Mouse (Mus musculus): ENCODE results near the gene Fbn1. TPM values are rescaled to one million over a fixed set of nuclear protein-coding genes. Genes with fewer than 3 reads are reported as not detected.

The Fbn1 gene
- polyA plus RNA-seq, 1 experiment from 2014 or later, result 2.1 TPM

DNA sequence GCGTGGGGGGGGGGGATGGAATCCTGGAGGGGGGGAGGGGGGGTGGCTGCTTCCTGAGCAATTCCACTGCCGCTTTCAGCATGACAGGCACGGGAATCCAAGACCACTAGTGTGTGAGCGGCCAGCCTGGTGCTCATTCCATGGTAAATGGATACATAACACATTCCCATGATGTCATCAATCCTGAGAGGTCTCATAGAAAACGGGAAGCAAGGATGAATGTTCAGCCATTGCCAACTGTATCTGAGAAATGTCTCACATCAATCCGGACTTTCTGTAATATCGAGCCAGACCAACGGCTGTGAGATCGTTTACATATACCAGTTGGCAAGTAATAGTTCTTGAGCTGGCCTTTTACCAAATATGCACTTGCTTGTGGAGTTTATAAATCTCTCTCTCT is 87.2 kb downstream of the Fbn1 start:
- Histone ChIP-seq H3K27ac (ENCODE audit: low read length) (no peak overlapping the region), H3K4me1 (replicated peaks; ENCODE audit: control insufficient read depth, insufficient read depth, low read length) (peaks cover 3% of the 10 kb centered on the region; the same call in 1 of the 2 replicates), H3K36me3 (ENCODE audit: control insufficient read depth, insufficient read depth) (no peaks in the 10 kb centered on the region), H3K4me2 (ENCODE audit: low read length) (no peak overlapping the region), H3K4me3 (replicated peaks; ENCODE audit: low read length) (no peak overlapping the region), H3K27me3 (replicated peaks; ENCODE audit: control insufficient read depth, insufficient read depth, low read length) (no peaks in the 10 kb centered on the region), H3K9me3 (ENCODE audit: control insufficient read depth, low read length) (no peaks in the 10 kb centered on the region), H3K9ac (replicated peaks; ENCODE audit: low read depth, low read length) (no peak overlapping the region)
- WGBS, result 40% methylated on average over 9 of the region's 9 CpGs
- 0 out of 2 replicates have a peak, but pooled peaks have one; percentile 36 for ATAC-seq

GRCm38 (mm10) chr2:125419681-125420080 is 88.1 kb downstream of the Fbn1 start:
- WGBS, result 83% methylated on average over 4 of the region's 4 CpGs
- H3K4me2 ChIP-seq (ENCODE audit: low read length), result no peak overlapping the region
- no peak for ATAC-seq
- H3K27ac ChIP-seq (ENCODE audit: low read length), result no peak overlapping the region
- no peaks in the 10 kb centered on the region for H3K36me3 ChIP-seq (ENCODE audit: control insufficient read depth, insufficient read depth)
- no peak overlapping the region for H3K9ac ChIP-seq (replicated peaks; ENCODE audit: low read depth, low read length)
- H3K9me3 ChIP-seq (ENCODE audit: control insufficient read depth, low read length), result no peaks in the 10 kb centered on the region
- H3K4me1 ChIP-seq (replicated peaks; ENCODE audit: control insufficient read depth, insufficient read depth, low read length), result peaks cover 3% of the 10 kb centered on the region; the same call in 1 of the 2 replicates
- no peaks in the 10 kb centered on the region for H3K27me3 ChIP-seq (replicated peaks; ENCODE audit: control insufficient read depth, insufficient read depth, low read length)
- no peak overlapping the region for H3K4me3 ChIP-seq (replicated peaks; ENCODE audit: low read length)

- Histone ChIP-seq H3K9ac (replicated peaks; ENCODE audit: low read depth, low read length) (no peak overlapping the region), H3K36me3 (ENCODE audit: control insufficient read depth, insufficient read depth) (no peaks in the 10 kb centered on the region), H3K27ac (ENCODE audit: low read length) (no peak overlapping the region), H3K4me1 (replicated peaks; ENCODE audit: control insufficient read depth, insufficient read depth, low read length) (peaks cover 3% of the 10 kb centered on the region; the same call in 1 of the 2 replicates), H3K4me2 (ENCODE audit: low read length) (no peak overlapping the region), H3K4me3 (replicated peaks; ENCODE audit: low read length) (no peak overlapping the region), H3K27me3 (replicated peaks; ENCODE audit: control insufficient read depth, insufficient read depth, low read length) (no peaks in the 10 kb centered on the region), H3K9me3 (ENCODE audit: control insufficient read depth, low read length) (no peaks in the 10 kb centered on the region)
- 88% methylated on average over 4 of the region's 4 CpGs for WGBS
- ATAC-seq, result no peak
Observed at GRCm38 (mm10) chr2:125418546-125418945, 89.2 kb downstream of the Fbn1 start.

GRCm38 (mm10) chr2:125416541-125417245 is 91.1 kb downstream of the Fbn1 start:
- Histone ChIP-seq H3K9me3 (ENCODE audit: control insufficient read depth, low read length) (no peaks in the 10 kb centered on the region), H3K4me1 (replicated peaks; ENCODE audit: control insufficient read depth, insufficient read depth, low read length) (peaks cover 3% of the 10 kb centered on the region; the same call in 1 of the 2 replicates), H3K9ac (replicated peaks; ENCODE audit: low read depth, low read length) (no peak overlapping the region), H3K36me3 (ENCODE audit: control insufficient read depth, insufficient read depth) (no peaks in the 10 kb centered on the region), H3K4me3 (replicated peaks; ENCODE audit: low read length) (no peak overlapping the region), H3K27ac (ENCODE audit: low read length) (no peak overlapping the region), H3K27me3 (replicated peaks; ENCODE audit: control insufficient read depth, insufficient read depth, low read length) (no peaks in the 10 kb centered on the region), H3K4me2 (ENCODE audit: low read length) (no peak overlapping the region)
- 81% methylated on average over 10 of the region's 10 CpGs for WGBS
- ATAC-seq, result no peak

GRCm38 (mm10) chr2:125412351-125412750 is 95.4 kb downstream of the Fbn1 start:
- Histone ChIP-seq H3K27me3 (replicated peaks; ENCODE audit: control insufficient read depth, insufficient read depth, low read length) (no peaks in the 10 kb centered on the region), H3K4me2 (ENCODE audit: low read length) (no peak overlapping the region), H3K9ac (replicated peaks; ENCODE audit: low read depth, low read length) (no peak overlapping the region), H3K4me3 (replicated peaks; ENCODE audit: low read length) (no peak overlapping the region), H3K36me3 (ENCODE audit: control insufficient read depth, insufficient read depth) (no peaks in the 10 kb centered on the region), H3K27ac (ENCODE audit: low read length) (no peak overlapping the region), H3K9me3 (ENCODE audit: control insufficient read depth, low read length) (no peaks in the 10 kb centered on the region), H3K4me1 (replicated peaks; ENCODE audit: control insufficient read depth, insufficient read depth, low read length) (no peaks in the 10 kb centered on the region)
- ATAC-seq, result no peak
- 94% methylated on average over 15 of the region's 15 CpGs for WGBS

DNA sequence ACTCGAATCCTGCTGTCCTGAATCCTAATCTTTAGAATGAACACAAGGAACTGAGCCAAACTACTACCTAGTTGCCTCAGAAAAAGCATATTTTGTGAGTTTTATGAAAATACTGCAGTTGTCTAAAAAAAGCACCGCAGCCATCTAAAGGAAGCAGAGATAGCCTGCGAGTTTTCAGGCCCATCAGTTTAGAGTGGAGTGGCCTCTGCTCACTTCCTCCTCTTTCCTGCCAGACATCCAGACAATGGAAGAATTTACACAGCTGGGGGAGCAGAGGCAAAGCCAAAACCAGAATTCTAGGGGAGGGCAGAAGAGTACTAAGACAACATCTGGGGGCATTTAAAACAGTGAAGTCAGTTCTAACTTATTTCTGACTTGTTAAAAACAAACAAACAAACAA is 96.0 kb downstream of the Fbn1 start:
- no peak for ATAC-seq
- Histone ChIP-seq H3K9ac (replicated peaks; ENCODE audit: low read depth, low read length) (no peak overlapping the region), H3K4me2 (ENCODE audit: low read length) (no peak overlapping the region), H3K27ac (ENCODE audit: low read length) (no peak overlapping the region), H3K4me1 (replicated peaks; ENCODE audit: control insufficient read depth, insufficient read depth, low read length) (no peaks in the 10 kb centered on the region), H3K27me3 (replicated peaks; ENCODE audit: control insufficient read depth, insufficient read depth, low read length) (no peaks in the 10 kb centered on the region), H3K36me3 (ENCODE audit: control insufficient read depth, insufficient read depth) (no peaks in the 10 kb centered on the region), H3K4me3 (replicated peaks; ENCODE audit: low read length) (no peak overlapping the region), H3K9me3 (ENCODE audit: control insufficient read depth, low read length) (no peaks in the 10 kb centered on the region)
- WGBS, result 88% methylated on average over 3 of the region's 3 CpGs

GRCm38 (mm10) chr2:125404509-125405105 is 103.2 kb downstream of the Fbn1 start:
- Histone ChIP-seq H3K4me3 (replicated peaks; ENCODE audit: low read length) (no peak overlapping the region), H3K9ac (replicated peaks; ENCODE audit: low read depth, low read length) (no peak overlapping the region), H3K9me3 (ENCODE audit: control insufficient read depth, low read length) (no peaks in the 10 kb centered on the region; the same call in 1 of the 2 replicates), H3K36me3 (ENCODE audit: control insufficient read depth, insufficient read depth) (no peaks in the 10 kb centered on the region), H3K4me2 (ENCODE audit: low read length) (no peak overlapping the region), H3K4me1 (replicated peaks; ENCODE audit: control insufficient read depth, insufficient read depth, low read length) (no peaks in the 10 kb centered on the region), H3K27ac (ENCODE audit: low read length) (no peak overlapping the region), H3K27me3 (replicated peaks; ENCODE audit: control insufficient read depth, insufficient read depth, low read length) (no peaks in the 10 kb centered on the region)
- 94% methylated on average over 4 of the region's 4 CpGs for WGBS
- no peak for ATAC-seq

DNA sequence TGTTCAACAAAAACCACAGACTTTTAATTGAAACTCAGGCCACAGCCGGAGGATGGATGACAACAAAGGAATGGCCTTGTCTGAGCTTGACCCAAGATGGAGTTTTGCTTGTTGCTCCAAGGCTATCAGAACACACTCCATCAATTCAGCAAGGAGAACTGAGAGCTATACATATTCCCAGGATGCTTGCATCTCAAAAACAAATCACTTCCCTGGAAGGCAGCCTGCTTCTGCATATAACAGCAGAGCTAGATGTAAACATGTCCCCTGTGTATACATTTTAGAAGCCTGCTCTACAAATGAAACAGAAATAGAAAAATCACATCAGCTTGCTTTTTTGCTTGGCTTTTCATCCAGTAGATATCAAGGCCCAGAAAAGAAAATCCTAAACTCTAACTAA is 105.5 kb downstream of the Fbn1 start:
- Histone ChIP-seq H3K9me3 (ENCODE audit: control insufficient read depth, low read length) (no peaks in the 10 kb centered on the region; the same call in 1 of the 2 replicates), H3K36me3 (ENCODE audit: control insufficient read depth, insufficient read depth) (no peaks in the 10 kb centered on the region), H3K9ac (replicated peaks; ENCODE audit: low read depth, low read length) (no peak overlapping the region), H3K27me3 (replicated peaks; ENCODE audit: control insufficient read depth, insufficient read depth, low read length) (no peaks in the 10 kb centered on the region), H3K4me2 (ENCODE audit: low read length) (no peak overlapping the region), H3K27ac (ENCODE audit: low read length) (no peak overlapping the region), H3K4me3 (replicated peaks; ENCODE audit: low read length) (no peak overlapping the region), H3K4me1 (replicated peaks; ENCODE audit: control insufficient read depth, insufficient read depth, low read length) (no peaks in the 10 kb centered on the region)
- 88% methylated on average over 1 of the region's 1 CpGs for WGBS
- ATAC-seq, result no peak

DNA sequence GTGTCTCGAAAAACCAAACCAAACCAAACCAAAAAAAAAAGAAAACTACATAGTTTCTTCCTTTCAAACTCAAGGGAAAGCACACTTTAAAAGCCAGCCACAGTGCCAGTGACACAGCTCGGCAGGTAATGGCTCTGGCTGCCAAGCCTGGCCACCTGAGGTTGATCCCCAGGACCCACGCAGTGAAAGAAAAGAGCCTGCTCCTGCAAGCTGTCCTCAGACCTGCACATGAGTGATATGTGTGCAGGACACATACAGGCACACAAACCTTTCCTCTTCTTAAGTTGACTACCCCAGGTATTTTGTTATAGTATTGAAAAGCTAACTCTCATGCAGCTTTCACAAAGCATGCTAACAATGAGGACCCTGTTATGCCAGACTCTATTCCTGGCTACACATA is 107.7 kb downstream of the Fbn1 start:
- H3K4me1 ChIP-seq (replicated peaks; ENCODE audit: control insufficient read depth, insufficient read depth, low read length), result no peaks in the 10 kb centered on the region
- H3K36me3 ChIP-seq (ENCODE audit: control insufficient read depth, insufficient read depth), result no peaks in the 10 kb centered on the region
- H3K4me2 ChIP-seq (ENCODE audit: low read length), result no peak overlapping the region
- no peak for ATAC-seq
- H3K4me3 ChIP-seq (replicated peaks; ENCODE audit: low read length), result no peak overlapping the region
- H3K27me3 ChIP-seq (replicated peaks; ENCODE audit: control insufficient read depth, insufficient read depth, low read length), result no peaks in the 10 kb centered on the region
- no peak overlapping the region for H3K27ac ChIP-seq (ENCODE audit: low read length)
- H3K9me3 ChIP-seq (ENCODE audit: control insufficient read depth, low read length), result no peaks in the 10 kb centered on the region; the same call in 1 of the 2 replicates
- WGBS, result 90% methylated on average over 3 of the region's 3 CpGs
- no peak overlapping the region for H3K9ac ChIP-seq (replicated peaks; ENCODE audit: low read depth, low read length)

Measured in forebrain, embryonic 16.5 days (tissue).